Mouse (Mus musculus) heart, postnatal 0 days (tissue): ENCODE results near the gene Cfl1.

ENCODE experiments used
- CTCF ChIP-seq: IDR thresholded peaks from 2 replicates; pipeline ENCODE4 v1.5.1; 2016; ENCODE audit warnings: antibody characterized with exemption, control low read depth, low read depth
- EP300 ChIP-seq: IDR thresholded peaks from 2 replicates; pipeline ENCODE4 v1.6.1; 2016; ENCODE audit warnings: antibody characterized with exemption, low read depth

DNA sequence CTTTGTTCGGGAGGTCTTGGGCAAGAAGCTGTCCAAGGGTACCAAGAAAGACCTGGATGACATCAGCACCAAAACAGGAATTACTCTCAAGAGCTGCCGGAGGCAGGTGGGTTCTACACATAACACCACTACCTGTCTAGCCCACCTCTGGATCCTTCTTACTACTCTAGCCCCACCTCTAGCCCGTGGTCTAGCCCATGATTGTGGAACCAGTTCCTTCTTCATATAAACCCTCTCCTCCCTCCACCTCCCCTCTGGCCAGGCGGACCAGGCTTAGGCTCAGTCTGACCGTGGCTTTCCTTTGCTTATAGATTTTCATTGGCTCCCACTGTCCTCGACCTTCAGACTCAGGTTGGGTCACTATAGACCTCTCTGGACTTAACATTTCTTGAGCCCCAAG is 28.8 kb upstream of the Cfl1 start:
- TF ChIP-seq CTCF: no peak
- TF ChIP-seq EP300: no peak
